Mouse (Mus musculus) cerebellum, adult 8-10 months (tissue): ENCODE data around the gene Runx3.
"Not testable (repeated sequence)": the region's sequence is repeated elsewhere in the genome, so short reads cannot be mapped to it uniquely, and the experiment has no call there.

ENCODE experiments used
- DNase-seq: peaks from one replicate; pipeline ENCODE4 v3.0.0; 2022

The Runx3 gene

GRCm38 (mm10) chr4:135175406-135176120 lies 55.1 kb downstream of the Runx3 start:
- DNase-seq: no peak

GRCm38 (mm10) chr4:135177568-135177967 lies 57.1 kb downstream of the Runx3 start:
- DNase-seq: no peak

GRCm38 (mm10) chr4:135179077-135179481 lies 58.6 kb downstream of the Runx3 start:
- DNase-seq: no peak

GRCm38 (mm10) chr4:135181819-135182218 lies 61.4 kb downstream of the Runx3 start:
- no peak for DNase-seq

- DNase-seq: not testable (repeated sequence)
Measured at GRCm38 (mm10) chr4:135184277-135184676, 63.8 kb downstream of the Runx3 start.

- DNase-seq: no peak
Measured at GRCm38 (mm10) chr4:135189452-135190008, 69.1 kb downstream of the Runx3 start.

- DNase-seq: no peak
Measured at GRCm38 (mm10) chr4:135190364-135190763, 69.9 kb downstream of the Runx3 start.

- no peak for DNase-seq
Measured at GRCm38 (mm10) chr4:135191185-135191584, 70.7 kb downstream of the Runx3 start.

GRCm38 (mm10) chr4:135191604-135192003 lies 71.2 kb downstream of the Runx3 start:
- DNase-seq: no peak

GRCm38 (mm10) chr4:135192841-135193240 lies 72.4 kb downstream of the Runx3 start:
- DNase-seq: no peak

GRCm38 (mm10) chr4:135197857-135198256 lies 77.4 kb downstream of the Runx3 start:
- no peak for DNase-seq

GRCm38 (mm10) chr4:135201771-135202170 lies 81.3 kb downstream of the Runx3 start:
- DNase-seq: no peak

GRCm38 (mm10) chr4:135203279-135203678 lies 82.8 kb downstream of the Runx3 start:
- no peak for DNase-seq

- DNase-seq: no peak
Measured at GRCm38 (mm10) chr4:135203806-135204560, 83.5 kb downstream of the Runx3 start.

GRCm38 (mm10) chr4:135204666-135205065 lies 84.2 kb downstream of the Runx3 start:
- DNase-seq: no peak

GRCm38 (mm10) chr4:135205254-135205653 lies 84.8 kb downstream of the Runx3 start:
- DNase-seq: no peak

GRCm38 (mm10) chr4:135205711-135206600 lies 85.5 kb downstream of the Runx3 start:
- peak; percentile 57 for DNase-seq

- no peak for DNase-seq
Measured at GRCm38 (mm10) chr4:135209846-135210245, 89.4 kb downstream of the Runx3 start.

- DNase-seq: peak; percentile 37
Measured at GRCm38 (mm10) chr4:135219652-135220051, 99.2 kb downstream of the Runx3 start.

GRCm38 (mm10) chr4:135220641-135221040 lies 100.2 kb downstream of the Runx3 start:
- no peak for DNase-seq

- DNase-seq: no peak
Measured at GRCm38 (mm10) chr4:135221632-135222407, 101.4 kb downstream of the Runx3 start.

GRCm38 (mm10) chr4:135223808-135224207 lies 103.4 kb downstream of the Runx3 start:
- no peak for DNase-seq
